Mouse (Mus musculus): ENCODE data around the gene Zswim3. TPM values are rescaled to one million over a fixed set of nuclear protein-coding genes. Genes with fewer than 3 reads are reported as not detected.

Gene Zswim3
- total RNA-seq, 2 experiments from 2014 or later, result 7.8 to 9.3 TPM

DNA sequence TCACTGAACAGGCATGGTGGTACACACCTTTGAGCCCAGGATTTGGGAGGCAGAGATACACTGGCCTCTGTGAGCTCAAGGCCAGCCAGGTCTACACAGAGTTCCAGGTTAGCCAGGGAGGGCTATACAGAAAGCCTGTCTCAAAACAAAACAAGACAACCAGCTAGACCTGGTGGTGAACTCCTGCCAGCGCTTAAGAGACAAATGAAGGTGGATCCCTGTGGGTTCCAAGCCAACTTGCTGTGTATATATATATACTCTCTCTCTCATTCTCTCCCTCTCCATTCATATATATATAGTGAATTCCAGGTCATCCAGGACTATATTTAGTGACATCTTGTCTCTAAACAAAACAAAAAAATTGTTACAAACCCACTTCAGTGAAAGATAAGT is 981 bp upstream of the Zswim3 start:
- DNase-seq (ENCODE audit: extremely low spot score in 1 of 2, low spot score in 1 of 2), result no peak

DNA sequence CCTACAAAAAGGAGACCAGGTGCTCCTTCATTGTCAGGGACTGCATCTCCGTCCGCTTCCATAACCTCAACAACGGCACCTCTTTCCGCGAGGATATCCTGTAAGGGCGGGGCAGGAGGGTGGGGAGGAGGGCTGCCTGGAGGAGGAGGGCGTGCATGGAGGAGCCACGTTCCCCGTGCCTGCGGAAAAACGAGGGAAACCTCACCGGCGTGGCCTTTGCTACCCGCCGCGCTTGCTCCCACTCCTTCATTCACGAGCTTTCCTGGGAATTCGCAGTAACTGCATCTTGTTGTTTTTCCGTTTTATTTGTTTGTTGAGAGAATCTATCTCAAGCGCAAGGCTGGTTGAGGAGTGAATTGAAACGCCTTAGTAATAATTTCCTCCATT is 427 bp downstream of the Zswim3 start:
- DNase-seq (ENCODE audit: extremely low spot score in 1 of 2, low spot score in 1 of 2), result no peak

DNA sequence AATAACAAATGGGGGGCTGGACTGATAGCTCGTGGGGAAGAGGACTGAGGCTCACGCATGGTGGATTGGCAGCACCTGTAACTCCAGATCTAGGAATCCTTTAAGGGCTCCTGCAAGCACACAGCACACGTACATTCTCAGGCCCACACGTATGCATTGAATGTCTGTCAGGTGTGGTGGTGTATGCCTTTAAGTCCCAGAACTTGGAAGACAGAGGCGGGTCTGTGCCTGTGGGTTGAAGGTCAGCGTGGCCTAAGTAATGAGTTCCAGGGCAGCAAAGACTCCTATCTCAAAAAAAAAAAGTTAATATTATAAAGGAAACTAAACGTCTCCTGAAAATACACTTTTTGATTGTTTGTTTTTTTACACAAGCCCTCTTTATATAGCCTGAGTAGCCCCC is 1.7 kb downstream of the Zswim3 start:
- DNase-seq (ENCODE audit: extremely low spot score in 1 of 2, low spot score in 1 of 2), result no peak

DNA sequence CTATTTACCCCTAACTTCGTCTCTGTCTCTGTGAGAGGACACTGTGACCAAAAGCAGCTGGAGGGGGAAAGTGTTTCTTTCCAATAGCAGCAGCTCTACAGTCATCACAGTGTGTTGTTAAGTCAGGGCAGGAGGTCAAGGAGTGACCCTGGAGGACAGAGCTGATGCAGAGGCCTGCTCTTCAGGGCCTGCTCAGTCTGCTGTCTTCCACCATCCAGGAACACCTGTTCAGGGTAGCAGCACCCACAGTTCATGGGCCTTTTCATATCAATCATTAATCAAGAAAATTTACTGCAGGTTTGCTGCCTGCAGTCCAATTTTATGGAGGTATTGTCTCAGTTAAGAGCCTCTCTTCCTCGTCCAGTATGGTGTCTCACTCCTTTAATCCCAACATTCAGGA is 8.7 kb downstream of the Zswim3 start:
- no peak for DNase-seq (ENCODE audit: extremely low spot score in 1 of 2, low spot score in 1 of 2)

DNA sequence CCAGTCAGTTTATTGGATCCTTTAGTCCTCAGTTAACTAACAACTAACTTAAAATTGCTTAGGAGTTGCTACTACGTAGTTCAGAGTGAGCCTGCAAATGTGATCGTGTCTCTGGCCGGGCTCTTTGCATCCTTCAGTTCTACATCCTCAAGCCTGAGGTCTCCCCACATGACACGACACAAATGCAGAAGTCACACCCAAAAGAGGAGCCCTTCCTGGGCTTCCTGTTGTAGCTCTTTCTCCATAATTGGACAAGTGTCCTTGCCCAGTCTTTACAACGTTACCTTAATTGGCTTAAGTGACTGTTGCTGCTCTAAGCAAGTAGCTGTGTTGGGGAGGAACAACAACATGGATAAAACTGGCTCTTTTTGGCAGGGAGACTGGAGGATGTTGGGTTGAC is 10.4 kb downstream of the Zswim3 start:
- no peak for DNase-seq (ENCODE audit: extremely low spot score in 1 of 2, low spot score in 1 of 2)

DNA sequence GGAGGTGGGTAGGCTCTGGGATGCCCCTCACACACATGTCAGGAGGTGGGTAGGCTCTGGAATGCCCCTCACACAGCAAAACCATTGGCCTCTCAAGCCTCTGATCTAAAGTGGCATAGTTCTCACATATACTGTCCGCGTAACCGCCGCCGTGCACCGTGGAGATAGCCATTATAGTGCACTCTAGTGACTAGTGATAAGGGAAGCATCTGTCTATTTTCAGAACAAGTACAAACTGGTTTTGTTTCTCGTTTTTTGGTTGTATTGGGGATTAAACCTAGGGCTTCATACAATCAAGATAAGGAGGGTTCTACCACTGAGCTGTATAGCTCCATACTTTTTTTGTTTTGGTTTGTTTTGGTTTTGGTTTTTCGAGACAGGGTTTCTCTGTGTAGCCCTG is 10.9 kb downstream of the Zswim3 start:
- no peak for DNase-seq (ENCODE audit: extremely low spot score in 1 of 2, low spot score in 1 of 2)

DNA sequence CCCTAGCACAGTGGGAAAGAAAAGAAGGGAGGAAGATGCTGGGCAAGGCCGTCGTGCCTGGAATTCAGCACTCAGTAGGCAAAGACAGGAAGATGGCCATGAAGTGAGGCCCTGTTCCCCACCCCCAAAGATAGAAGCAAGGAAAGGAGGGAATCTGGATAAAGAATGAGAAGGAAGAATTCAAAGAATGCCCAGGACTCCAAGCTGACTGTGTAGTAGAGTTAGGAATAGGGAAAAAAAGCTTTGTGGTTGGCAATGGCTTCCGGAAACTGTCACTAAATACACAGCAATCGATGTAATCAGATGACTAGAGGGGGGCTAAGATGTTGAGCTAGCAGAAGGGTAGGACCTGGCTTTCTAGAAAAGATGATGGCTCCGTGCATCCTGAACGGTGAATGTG is 12.3 kb downstream of the Zswim3 start:
- no peak for DNase-seq (ENCODE audit: extremely low spot score in 1 of 2, low spot score in 1 of 2)

DNA sequence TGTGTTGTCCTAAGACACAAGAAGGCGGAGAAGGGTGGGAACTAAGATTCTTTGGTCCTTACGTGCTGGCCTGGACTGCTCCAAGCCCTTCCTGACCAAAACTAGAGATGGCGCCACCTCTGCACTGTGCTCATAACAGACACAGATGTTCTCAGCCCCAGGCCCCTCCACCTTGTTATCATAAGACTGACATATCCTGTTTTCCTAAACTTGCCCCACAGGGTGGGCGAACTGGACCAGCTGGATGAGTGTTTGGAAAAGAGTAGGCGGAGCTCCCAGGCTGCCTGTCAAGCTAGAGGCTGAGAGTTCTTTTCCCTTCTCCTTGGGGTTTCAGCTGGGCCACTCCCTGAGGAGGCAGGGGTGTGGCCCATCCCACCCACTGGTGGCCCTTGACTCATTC is 12.8 kb downstream of the Zswim3 start:
- DNase-seq (ENCODE audit: extremely low spot score in 1 of 2, low spot score in 1 of 2), result no peak

DNA sequence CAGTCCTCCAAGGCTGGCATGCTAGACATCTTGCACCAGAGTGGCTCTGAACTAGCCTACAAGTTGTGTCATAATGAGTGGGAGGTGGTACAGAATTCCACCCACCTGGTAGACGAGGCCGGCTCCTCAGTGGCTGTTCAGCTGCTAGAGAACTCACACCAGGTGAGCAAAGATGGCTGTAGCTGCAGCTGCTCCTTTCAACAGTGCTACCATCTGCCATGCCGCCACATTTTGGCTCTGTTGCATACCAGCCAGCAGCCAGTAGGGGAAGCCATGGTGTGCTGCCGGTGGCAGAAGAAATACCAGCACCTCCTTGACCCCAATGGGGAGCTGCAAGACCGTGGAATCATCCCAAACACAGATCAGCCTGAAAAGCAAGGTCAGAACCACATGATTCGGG is 16.2 kb downstream of the Zswim3 start:
- no peak for DNase-seq (ENCODE audit: extremely low spot score in 1 of 2, low spot score in 1 of 2)

DNA sequence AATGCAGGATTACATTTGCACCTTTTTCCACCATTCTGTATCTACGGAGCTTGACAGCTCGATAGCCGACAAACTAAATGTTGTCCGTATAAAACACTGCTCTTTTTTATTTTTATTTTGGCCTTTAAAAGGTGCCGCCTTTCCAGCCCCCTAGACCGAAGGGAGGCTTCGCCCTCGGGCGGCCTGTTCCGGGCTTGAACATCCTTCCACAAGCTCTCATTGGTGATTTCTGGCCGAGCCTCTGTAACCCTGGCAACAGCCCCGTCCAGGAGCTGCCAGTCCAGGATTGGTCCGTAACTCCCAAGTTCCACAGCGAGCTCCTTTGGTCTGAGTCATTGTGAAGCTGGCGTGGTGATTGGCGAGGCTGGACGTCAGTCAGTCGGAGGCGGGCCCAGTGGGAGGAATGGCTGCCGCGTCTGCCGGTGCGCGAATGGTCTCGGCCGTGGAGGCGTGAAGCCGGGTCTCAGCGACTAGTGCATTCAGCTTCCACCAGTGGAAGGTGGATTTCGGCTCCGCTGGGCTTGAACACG is 17.8 kb downstream of the Zswim3 start, which contains the start of gene Zswim1:
Gene Zswim1, plus strand, starts transcription at position 51 of the 530 bp plus-strand sequence.
- DNase-seq (ENCODE audit: extremely low spot score in 1 of 2, low spot score in 1 of 2), result peak; percentile 100

DNA sequence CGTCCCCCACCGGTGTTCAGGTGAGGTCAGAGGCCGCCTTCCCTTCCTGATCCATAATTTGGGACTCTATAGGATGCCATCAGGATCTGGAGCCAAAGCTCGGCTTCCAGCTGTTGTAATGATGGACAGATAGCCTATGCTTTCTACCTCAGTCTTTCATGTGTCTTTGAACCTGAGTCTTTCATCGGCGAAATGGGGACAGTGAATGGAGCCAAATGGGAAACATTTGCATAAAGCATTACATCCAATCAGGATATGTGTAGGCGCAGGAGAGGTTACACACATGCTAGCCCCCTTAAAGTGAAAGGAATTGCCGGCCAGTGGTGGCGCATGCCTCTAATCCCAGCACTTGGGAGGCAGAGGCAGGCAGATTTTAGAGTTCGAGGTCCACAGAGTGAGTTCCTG is 18.3 kb downstream of the Zswim3 start:
- no peak for DNase-seq (ENCODE audit: extremely low spot score in 1 of 2, low spot score in 1 of 2)

DNA sequence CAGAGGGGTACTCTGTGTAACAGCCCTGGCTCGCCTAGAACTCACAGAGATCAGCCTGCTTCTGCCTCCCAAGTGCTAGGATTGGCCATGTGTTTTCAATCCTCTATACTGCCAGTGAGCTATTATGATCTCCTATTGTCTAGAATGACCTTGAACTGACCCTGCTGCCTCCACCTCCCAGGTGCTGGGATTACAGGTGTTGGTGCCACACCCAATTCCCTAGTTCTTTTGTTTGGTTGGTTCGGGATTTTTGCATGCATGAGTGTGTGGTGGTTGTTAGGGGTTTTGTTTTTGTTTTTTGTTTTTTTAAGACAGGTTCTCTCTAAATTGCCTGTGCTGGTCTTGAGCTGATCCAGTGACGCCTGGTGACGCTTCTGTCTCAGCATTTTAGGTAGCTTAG is 19.1 kb downstream of the Zswim3 start:
- no peak for DNase-seq (ENCODE audit: extremely low spot score in 1 of 2, low spot score in 1 of 2)

DNA sequence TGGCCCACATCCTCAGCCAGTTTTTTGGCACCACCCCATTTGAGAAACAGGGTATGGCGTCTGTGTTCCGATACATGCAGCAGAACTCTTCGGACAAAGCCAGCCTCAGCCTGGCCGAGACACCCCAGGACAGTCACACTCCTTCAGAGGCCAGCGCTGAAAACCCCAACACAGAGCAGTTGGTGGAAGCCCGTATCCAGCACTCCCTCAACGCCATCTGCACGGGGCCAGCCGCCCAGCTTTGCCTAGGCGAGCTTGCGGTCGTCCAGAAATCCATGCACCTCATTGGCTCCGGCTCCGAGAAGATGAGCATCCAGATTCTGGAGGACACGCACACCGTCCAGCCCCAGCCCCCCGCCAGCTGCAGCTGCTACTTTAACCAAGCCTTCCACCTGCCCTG is 20.6 kb downstream of the Zswim3 start:
- DNase-seq (ENCODE audit: extremely low spot score in 1 of 2, low spot score in 1 of 2), result no peak

DNA sequence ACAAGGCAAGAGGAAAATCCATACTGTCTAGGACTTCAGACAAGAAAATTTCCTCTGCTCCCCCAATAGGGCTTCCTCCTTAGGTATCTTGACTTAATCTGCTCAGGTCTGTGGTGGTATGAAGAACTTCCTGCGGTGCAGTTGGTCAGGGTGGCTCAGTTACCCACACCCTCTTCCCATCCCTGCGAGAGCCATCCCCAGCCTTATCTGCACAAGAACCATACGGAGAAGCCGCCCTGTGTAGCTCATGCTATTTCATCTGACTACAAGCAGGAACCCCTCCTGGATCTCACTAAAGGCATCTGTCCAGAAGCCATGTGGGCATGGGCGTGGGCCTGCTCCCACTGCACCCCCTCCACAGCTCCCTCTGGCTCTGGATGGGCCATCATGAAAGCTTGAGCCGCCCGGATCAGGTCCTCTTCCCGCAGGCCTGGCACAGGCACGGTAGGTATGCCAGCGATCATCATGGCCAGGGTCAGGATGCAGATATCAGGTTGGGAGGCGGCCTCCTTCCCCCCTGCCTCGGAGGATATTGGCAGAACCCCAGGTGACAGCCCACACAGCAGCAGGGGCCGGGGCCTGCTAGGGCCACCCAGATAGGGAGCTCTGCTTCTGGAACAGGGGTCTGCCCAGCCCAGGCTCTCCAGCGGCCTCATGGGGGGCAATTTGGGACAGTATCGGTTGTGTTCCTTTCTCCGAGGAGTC is 22.4 kb downstream of the Zswim3 start:
- DNase-seq (ENCODE audit: extremely low spot score in 1 of 2, low spot score in 1 of 2), result no peak

DNA sequence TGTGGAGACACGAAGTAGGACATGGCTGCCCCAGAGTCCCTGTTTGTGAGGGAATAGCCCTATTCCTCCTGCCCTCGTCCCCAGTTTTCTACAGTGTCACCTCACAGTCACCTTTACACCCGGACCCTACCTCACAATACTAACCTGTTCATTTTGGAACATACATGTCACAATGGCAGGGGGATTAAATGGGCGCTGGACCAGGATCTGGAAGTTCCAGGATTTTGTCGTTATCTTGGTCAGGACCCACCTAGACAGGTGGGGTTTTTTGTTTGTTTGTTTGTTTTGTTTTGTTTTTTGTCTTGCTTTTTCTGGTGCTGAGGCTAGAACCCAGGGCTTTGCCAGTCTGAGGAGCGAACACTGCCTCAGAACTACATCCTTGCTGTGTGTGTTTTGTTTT is 23.5 kb downstream of the Zswim3 start, which contains the start of gene Spata25:
Gene Spata25, minus strand, starts transcription at position 101 of the 400 bp plus-strand sequence.
- no peak for DNase-seq (ENCODE audit: extremely low spot score in 1 of 2, low spot score in 1 of 2)

DNA sequence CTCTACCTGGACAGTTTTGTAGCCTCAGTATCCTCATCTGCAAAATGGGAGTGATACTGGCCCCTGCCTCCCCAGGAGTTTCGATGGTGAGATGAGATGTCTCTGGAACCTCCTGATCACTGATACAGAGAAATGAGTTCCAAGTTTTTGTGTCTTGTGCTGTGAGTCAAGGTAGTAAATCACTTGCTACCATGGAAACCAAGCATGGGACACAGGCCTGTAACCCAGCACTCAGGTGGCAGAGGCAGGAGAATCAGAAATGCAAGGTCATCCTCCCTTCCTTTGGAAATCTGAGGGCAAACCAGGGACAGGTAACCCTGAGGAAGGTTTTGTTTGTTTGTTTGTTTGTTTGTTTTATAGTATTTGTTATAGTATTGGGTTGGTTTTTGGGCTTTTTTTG is 24.2 kb downstream of the Zswim3 start:
- DNase-seq (ENCODE audit: extremely low spot score in 1 of 2, low spot score in 1 of 2), result no peak

DNA sequence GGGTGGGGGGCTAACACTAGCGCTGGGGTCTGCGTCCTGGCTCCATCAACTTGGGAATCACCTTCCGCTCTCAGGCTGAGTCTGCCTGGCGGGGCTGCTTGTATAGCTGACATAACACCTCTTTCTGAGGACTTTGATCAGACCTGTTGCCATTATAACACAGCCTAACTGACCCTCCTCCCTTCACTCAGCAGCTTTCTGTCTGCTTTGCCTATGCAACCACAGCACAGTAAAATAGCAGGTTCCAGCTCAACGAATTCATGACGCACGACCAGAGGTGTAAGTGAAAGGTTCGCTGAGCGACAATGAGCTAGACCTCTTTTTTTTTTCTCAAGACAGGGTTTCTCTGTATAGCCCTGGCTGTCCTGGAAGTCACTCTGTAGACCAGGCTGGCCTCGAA is 26.1 kb downstream of the Zswim3 start:
- no peak for DNase-seq (ENCODE audit: extremely low spot score in 1 of 2, low spot score in 1 of 2)

DNA sequence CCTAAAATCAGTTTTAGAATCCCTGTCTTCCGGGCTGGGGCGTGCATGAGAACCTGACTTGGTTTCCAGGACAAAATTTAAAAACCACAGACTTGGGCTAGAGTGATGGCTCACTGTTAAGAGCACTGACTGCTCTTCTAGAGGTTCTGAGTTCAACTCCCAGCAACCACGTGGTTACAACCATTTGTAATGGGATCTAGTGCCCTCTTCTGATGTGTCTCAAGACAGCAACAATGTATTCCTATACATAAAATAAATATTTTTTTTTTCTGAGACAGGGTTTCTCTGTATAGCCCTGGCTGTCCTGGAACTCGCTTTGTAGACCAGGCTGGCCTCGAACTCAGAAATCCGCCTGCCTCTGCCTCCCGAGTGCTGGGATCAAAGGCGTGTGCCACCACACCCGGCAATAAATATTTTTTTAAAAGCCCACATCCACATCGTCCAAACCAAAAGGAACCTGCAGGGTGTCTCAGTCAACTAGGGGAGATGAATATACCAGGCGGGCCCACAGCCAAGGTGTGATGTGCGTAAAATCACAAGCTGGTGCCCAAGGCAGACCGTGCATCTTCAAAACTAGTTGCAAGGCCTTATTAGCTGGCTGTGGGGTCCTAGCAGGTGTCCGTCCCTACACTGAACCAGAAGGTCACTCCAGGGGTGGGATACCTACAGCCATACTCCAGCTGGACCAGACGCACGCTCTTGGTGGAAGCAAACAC is 27.3 kb downstream of the Zswim3 start:
- no peak for DNase-seq (ENCODE audit: extremely low spot score in 1 of 2, low spot score in 1 of 2)

DNA sequence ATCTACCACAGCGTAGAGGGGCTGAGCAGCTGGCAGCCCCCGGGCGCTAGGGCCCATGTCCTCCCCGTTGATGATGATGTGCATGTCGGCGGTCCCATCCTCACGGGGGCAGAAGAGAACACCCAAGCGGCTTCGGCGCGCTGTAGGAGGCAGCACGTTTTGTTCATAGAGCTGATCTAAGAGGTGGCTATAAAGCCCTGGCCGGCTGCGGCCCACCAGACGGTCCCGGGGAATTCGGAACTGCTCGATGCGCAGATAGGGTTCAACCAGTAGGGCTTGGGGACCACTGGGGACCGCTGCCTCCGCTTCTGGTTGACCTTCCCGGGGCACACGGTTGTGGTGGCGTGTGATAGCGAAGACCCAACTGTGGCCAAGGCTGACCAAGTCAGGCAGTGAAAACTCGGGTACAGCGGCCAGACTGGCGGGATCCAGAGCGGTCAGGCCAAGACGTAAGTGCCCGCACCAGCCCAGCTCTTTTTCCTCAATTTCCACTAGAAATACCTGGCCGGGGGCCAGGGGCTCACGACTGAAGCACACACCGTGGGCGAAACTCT is 27.9 kb downstream of the Zswim3 start, which contains the start of gene Ctsa:
Gene Ctsa, plus strand, starts transcription at position 126 of the 554 bp plus-strand sequence.
- DNase-seq (ENCODE audit: extremely low spot score in 1 of 2, low spot score in 1 of 2), result peak; percentile 70

DNA sequence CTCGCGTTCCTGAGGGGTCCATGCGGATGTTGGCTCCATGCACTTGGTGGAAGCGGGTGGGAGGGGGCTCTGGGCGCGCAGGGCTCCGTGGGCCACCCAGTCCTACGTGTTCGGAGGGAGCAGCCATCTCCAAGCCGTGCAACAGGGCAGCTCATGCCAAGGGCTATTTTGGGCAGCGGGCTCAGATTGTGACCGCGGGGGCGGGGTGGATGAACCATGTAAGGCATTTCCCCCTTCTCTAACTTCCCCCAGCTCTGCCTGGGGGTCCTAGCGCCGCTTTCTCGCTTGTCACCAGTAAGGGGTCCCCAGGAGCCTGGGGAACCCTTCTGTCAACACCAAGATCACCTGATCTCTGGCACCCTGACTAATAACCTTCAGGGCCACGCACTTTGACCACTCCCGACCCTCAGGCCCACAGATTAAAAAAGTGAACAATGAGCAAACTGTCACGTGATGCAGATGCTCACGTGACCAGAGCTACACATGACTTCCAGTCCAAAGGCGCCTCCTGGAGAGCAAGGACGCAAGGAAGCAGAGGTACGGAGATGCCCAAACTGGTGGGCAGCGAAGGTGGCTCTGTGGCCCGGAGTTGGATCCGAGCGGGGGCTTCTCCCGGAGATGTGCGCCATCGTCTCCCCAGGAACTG is 28.5 kb downstream of the Zswim3 start, which contains the start of gene Neurl2:
Gene Neurl2, minus strand, starts transcription at position 143 of the 646 bp plus-strand sequence.
- peak; percentile 87 to 93 for DNase-seq (ENCODE audit: extremely low spot score in 1 of 2, low spot score in 1 of 2)

DNA sequence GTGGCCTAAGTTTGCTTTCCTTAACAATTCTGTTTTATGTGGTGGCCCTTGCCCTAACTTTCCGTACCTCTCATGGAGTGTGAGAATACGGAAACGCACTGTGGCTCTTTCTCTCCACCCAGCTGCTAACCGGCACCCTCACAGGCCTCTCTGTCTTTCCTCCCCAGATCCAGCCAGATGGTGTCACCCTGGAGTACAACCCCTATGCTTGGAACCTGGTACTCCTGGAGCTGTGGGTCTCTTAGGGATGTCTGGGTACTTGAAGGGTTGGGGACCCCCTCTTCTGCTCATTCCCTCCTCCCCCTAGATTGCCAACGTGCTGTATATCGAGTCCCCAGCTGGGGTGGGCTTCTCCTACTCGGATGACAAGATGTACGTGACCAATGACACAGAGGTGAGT is 29.6 kb downstream of the Zswim3 start:
- DNase-seq (ENCODE audit: extremely low spot score in 1 of 2, low spot score in 1 of 2), result no peak
